Mouse (Mus musculus): ENCODE measurements around the gene Myadm.

DNA sequence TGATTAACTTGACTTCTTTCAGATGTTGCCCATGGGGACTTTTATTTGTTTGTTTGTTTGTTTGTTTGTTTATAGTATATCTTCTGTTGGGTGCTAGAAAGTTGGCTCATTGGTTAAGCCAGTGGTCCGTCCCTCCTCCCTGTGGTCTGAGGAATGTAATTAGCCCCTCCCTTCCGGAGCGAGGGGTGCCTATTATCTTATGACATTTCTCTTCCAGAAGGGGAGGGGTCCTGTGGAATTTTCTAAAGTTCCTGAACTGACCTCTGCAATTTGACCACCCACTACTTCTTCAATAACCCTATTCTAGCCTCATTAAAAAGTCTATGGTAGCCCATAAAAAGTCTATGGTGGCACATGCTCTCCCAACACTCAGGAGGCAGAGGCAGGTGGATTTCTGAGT, 21.6 kb upstream of the Myadm start:
- TF ChIP-seq ZKSCAN1 (IDR thresholded peaks at IDR 0.05; ENCODE audit: low read depth, low read length) (no peak), BHLHE40 (IDR thresholded peaks at IDR 0.05; ENCODE audit: borderline replicate concordance, low read depth, low read length) (no peak), ZNF384 (IDR thresholded peaks at IDR 0.05; ENCODE audit: low read depth, low read length) (no peak), MYC (IDR thresholded peaks at IDR 0.05; ENCODE audit: low read depth, low read length) (no peak), POLR2A (IDR thresholded peaks at IDR 0.05; ENCODE audit: control insufficient read depth in 1 of 2, insufficient read depth in 1 of 2, low read depth in 1 of 2, low read length in 2 of 2, poor library complexity in 1 of 2) (no peak)
